Mouse (Mus musculus) urinary bladder, postnatal 36 days (tissue): Measurements from ENCODE around the gene Mycbp.
"Not testable (repeated sequence)": the region's sequence is repeated elsewhere in the genome, so short reads cannot be mapped to it uniquely, and the experiment has no call there.

Experiments used
- DNase-seq, 2 experiments: peaks; one replicate each; pipeline ENCODE4 v3.0.0; 2022; ENCODE audit warnings: low spot score in 2 of 2, mixed read lengths in 1 of 2

Mycbp gene

GRCm38 (mm10) chr4:123940878-123941277, 36.2 kb downstream of the Mycbp start:
- DNase-seq, result not testable (repeated sequence)

GRCm38 (mm10) chr4:123946701-123947100, 42.1 kb downstream of the Mycbp start:
- DNase-seq, result no peak

- DNase-seq, result no peak
These were observed 42.5 kb downstream of the Mycbp start for GRCm38 (mm10) chr4:123947149-123947548.

- no peak for DNase-seq
These were observed 44.3 kb downstream of the Mycbp start for GRCm38 (mm10) chr4:123948901-123949300.

GRCm38 (mm10) chr4:123949649-123950048, 45.0 kb downstream of the Mycbp start:
- DNase-seq, result peak; percentile 30 to 56

- no peak for DNase-seq
These were observed 47.4 kb downstream of the Mycbp start for GRCm38 (mm10) chr4:123952059-123952458.

GRCm38 (mm10) chr4:123956703-123957491, 52.3 kb downstream of the Mycbp start:
- peak; percentile 66 to 77 for DNase-seq

- no peak for DNase-seq
These were observed 52.8 kb downstream of the Mycbp start for GRCm38 (mm10) chr4:123957492-123957808.

- no peak for DNase-seq
These were observed 53.3 kb downstream of the Mycbp start for GRCm38 (mm10) chr4:123957891-123958290.

- no peak for DNase-seq
These were observed 56.3 kb downstream of the Mycbp start for GRCm38 (mm10) chr4:123960955-123961354.
